8 mouse cellular contexts compared by ENCODE assay signal in the genomic region with DNA sequence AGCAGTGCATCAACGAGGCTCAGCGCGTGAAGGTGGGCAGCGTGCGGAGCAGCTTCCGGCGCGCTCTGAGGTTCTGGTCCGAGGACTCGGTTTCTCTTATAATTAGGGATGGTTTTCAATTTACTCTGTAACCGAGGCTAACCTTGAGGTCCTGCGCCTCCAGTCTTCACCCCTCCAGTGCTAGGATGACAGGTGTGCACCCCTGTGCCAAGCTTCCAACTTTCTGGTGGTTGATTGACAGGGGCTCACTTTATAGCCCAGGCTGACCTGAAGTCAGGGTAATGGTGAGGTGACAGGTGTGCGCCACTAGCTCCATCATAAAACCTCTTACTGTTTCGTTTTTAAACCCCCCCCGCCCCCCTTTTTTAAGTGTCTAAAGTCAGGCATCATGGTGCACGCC. TPM values are rescaled to one million over a fixed set of nuclear protein-coding genes. Genes with fewer than 3 reads are reported as not detected.
DNase-seq lines count a peak whose midpoint lies in the region; ATAC-seq lines count a peak whose summit lies in the region.

No protein-coding gene starts in this region.

- peaks cover 19% of the 10 kb centered on the region for H3K4me1 ChIP-seq in kidney, embryonic 16.5 days (ENCODE audit: insufficient read depth, low read length)
- H3K4me1 ChIP-seq in embryonic facial prominence, embryonic 11.5 days (ENCODE audit: control insufficient read depth, insufficient read depth, low read length), result peaks cover 4% of the 10 kb centered on the region; the same call in 1 of the 2 replicates
- peaks cover 15% of the 10 kb centered on the region for H3K4me1 ChIP-seq in intestine, embryonic 14.5 days (replicated peaks; ENCODE audit: control insufficient read depth, insufficient read depth, low read length)
- peaks cover 24% of the 10 kb centered on the region for H3K4me1 ChIP-seq in midbrain, embryonic 16.5 days (ENCODE audit: control insufficient read depth, insufficient read depth, low read length)

- peak overlapping the region; percentile 84 for H3K9ac ChIP-seq in kidney, embryonic 16.5 days (replicated peaks; ENCODE audit: low read length)
- H3K9ac ChIP-seq in embryonic facial prominence, embryonic 11.5 days (replicated peaks; ENCODE audit: low read length), result peak overlapping the region; percentile 74
- H3K9ac ChIP-seq in intestine, embryonic 14.5 days (ENCODE audit: low read length), result peak overlapping the region; percentile 63
- H3K9ac ChIP-seq in midbrain, embryonic 16.5 days (ENCODE audit: low read depth, low read length), result peak overlapping the region; percentile 78

- H3K36me3 ChIP-seq in kidney, embryonic 16.5 days (ENCODE audit: insufficient read depth, low read length), result peaks cover 38% of the 10 kb centered on the region
- H3K36me3 ChIP-seq in embryonic facial prominence, embryonic 11.5 days (replicated peaks; ENCODE audit: control insufficient read depth, insufficient read depth, low read depth, low read length), result peaks cover 7% of the 10 kb centered on the region
- H3K36me3 ChIP-seq in intestine, embryonic 14.5 days (ENCODE audit: control insufficient read depth, insufficient read depth, low read length), result peaks cover 51% of the 10 kb centered on the region
- peaks cover 18% of the 10 kb centered on the region for H3K36me3 ChIP-seq in midbrain, embryonic 16.5 days (ENCODE audit: control insufficient read depth, insufficient read depth, low read length)

- ATAC-seq in kidney, embryonic 16.5 days (ENCODE audit: low FRiP score, low TSS enrichment), result peak; percentile 36; the same call in 1 of the 2 replicates
- 0 out of 2 replicates have a peak, but pooled peaks have one; percentile 29 for ATAC-seq in embryonic facial prominence, embryonic 11.5 days (replicated peaks; ENCODE audit: insufficient number of reproducible peaks, low FRiP score, low TSS enrichment, low read depth)
- peak; percentile 26; the same call in 1 of the 2 replicates for ATAC-seq in intestine, embryonic 14.5 days (replicated peaks; ENCODE audit: low FRiP score, low TSS enrichment, low read depth)
- peak; percentile 62 for ATAC-seq in midbrain, embryonic 16.5 days
- no peak for ATAC-seq in granulocyte monocyte progenitor cell, adult 5-6 weeks (replicated peaks; ENCODE audit: poor library complexity, severe bottlenecking)

- no peaks in the 10 kb centered on the region for H3K9me3 ChIP-seq in kidney, embryonic 16.5 days (ENCODE audit: low read length)
- H3K9me3 ChIP-seq in embryonic facial prominence, embryonic 11.5 days (replicated peaks; ENCODE audit: control insufficient read depth, low read length), result no peaks in the 10 kb centered on the region
- H3K9me3 ChIP-seq in intestine, embryonic 14.5 days (ENCODE audit: control insufficient read depth, low read length), result no peaks in the 10 kb centered on the region
- H3K9me3 ChIP-seq in midbrain, embryonic 16.5 days (replicated peaks; ENCODE audit: control insufficient read depth, low read length, poor library complexity, severe bottlenecking), result no peaks in the 10 kb centered on the region

- 2% methylated on average over 16 of the region's 16 CpGs for WGBS in kidney, embryonic 16.5 days
- 5% methylated on average over 16 of the region's 16 CpGs for WGBS in embryonic facial prominence, embryonic 11.5 days
- WGBS in intestine, embryonic 14.5 days, result 3% methylated on average over 16 of the region's 16 CpGs
- 5% methylated on average over 16 of the region's 16 CpGs for WGBS in midbrain, embryonic 16.5 days

- H3K4me2 ChIP-seq in kidney, embryonic 16.5 days (replicated peaks; ENCODE audit: low read depth, low read length), result peak overlapping the region; percentile 65
- H3K4me2 ChIP-seq in embryonic facial prominence, embryonic 11.5 days (ENCODE audit: low read depth, low read length), result peak overlapping the region; percentile 80
- peak overlapping the region; percentile 76 for H3K4me2 ChIP-seq in intestine, embryonic 14.5 days (ENCODE audit: low read length)
- peak overlapping the region; percentile 96 for H3K4me2 ChIP-seq in midbrain, embryonic 16.5 days (ENCODE audit: low read length)

- no peak for DNase-seq in kidney, adult 11 months
- no peak for DNase-seq in embryonic facial prominence, embryonic 11.5 days (ENCODE audit: low spot score)
- no peak for DNase-seq in intestine, embryonic 14.5 days (ENCODE audit: low spot score)
- no peak for DNase-seq in T-cell, adult 2 months (ENCODE audit: low spot score)
- DNase-seq in adrenal gland, postnatal 4 days (ENCODE audit: low spot score in 2 of 2), result no peak

- H3K4me3 ChIP-seq in kidney, embryonic 16.5 days (ENCODE audit: low read length), result peak overlapping the region; percentile 93
- H3K4me3 ChIP-seq in embryonic facial prominence, embryonic 11.5 days (ENCODE audit: low read depth, low read length), result peak overlapping the region; percentile 81
- peak overlapping the region; percentile 83 for H3K4me3 ChIP-seq in intestine, embryonic 14.5 days (ENCODE audit: low read depth, low read length)
- H3K4me3 ChIP-seq in midbrain, embryonic 16.5 days (ENCODE audit: low read depth, low read length), result peak overlapping the region; percentile 85

- no peaks in the 10 kb centered on the region for H3K27me3 ChIP-seq in kidney, embryonic 16.5 days (ENCODE audit: insufficient read depth, low read length)
- H3K27me3 ChIP-seq in embryonic facial prominence, embryonic 11.5 days (ENCODE audit: control insufficient read depth, insufficient read depth, low read length), result no peaks in the 10 kb centered on the region
- H3K27me3 ChIP-seq in intestine, embryonic 14.5 days (replicated peaks; ENCODE audit: control insufficient read depth, insufficient read depth, low read length), result no peaks in the 10 kb centered on the region
- no peaks in the 10 kb centered on the region for H3K27me3 ChIP-seq in midbrain, embryonic 16.5 days (ENCODE audit: control insufficient read depth, insufficient read depth, low read depth, low read length)

- peak overlapping the region; percentile 89 for H3K27ac ChIP-seq in kidney, embryonic 16.5 days (ENCODE audit: low read length)
- H3K27ac ChIP-seq in embryonic facial prominence, embryonic 11.5 days (replicated peaks; ENCODE audit: low read depth, low read length), result peak overlapping the region; percentile 6; the same call in 1 of the 2 replicates
- H3K27ac ChIP-seq in intestine, embryonic 14.5 days (ENCODE audit: low read depth), result peak overlapping the region; percentile 68
- H3K27ac ChIP-seq in midbrain, embryonic 16.5 days (ENCODE audit: low read length), result peak overlapping the region; percentile 81

RNA-seq across cellular contexts. Expression of a gene that starts 0.6 kb away (rescaled TPM):
- 389 and 439 TPM in 2 replicates for polyA plus RNA-seq in kidney, embryonic 16.5 days (2015; fragmentation: Nextera tagmentation; extraction: Ambion mirVana)
- polyA plus RNA-seq in embryonic facial prominence, embryonic 11.5 days (2014; fragmentation: Nextera tagmentation; extraction: Ambion mirVana), result 220 and 271 TPM in 2 replicates
- polyA plus RNA-seq in intestine, embryonic 14.5 days (2014; fragmentation: Nextera tagmentation; extraction: Ambion mirVana), result 331 and 336 TPM in 2 replicates
- 261 and 268 TPM in 2 replicates for polyA plus RNA-seq in midbrain, embryonic 16.5 days (2015; fragmentation: Nextera tagmentation; extraction: Ambion mirVana)
- total RNA-seq in granulocyte monocyte progenitor cell, adult 5-6 weeks (2014; fragmentation: Nextera tagmentation), result 209 and 240 TPM in 2 replicates
- 132 and 155 TPM in 2 replicates for total RNA-seq in granulocyte monocyte progenitor cell, adult 5-6 weeks (2017)
- total RNA-seq in adrenal gland, postnatal 4 days (2021), result 100 to 1,000 TPM; 188 to 192 TPM

RNA-seq across cellular contexts. Expression of a gene that starts 0.6 kb away (rescaled TPM):
- 51.8 and 54.1 TPM in 2 replicates for polyA plus RNA-seq in kidney, embryonic 16.5 days (2015; fragmentation: Nextera tagmentation; extraction: Ambion mirVana)
- polyA plus RNA-seq in embryonic facial prominence, embryonic 11.5 days (2014; fragmentation: Nextera tagmentation; extraction: Ambion mirVana), result 51.4 and 52.5 TPM in 2 replicates
- 47.5 and 49.7 TPM in 2 replicates for polyA plus RNA-seq in intestine, embryonic 14.5 days (2014; fragmentation: Nextera tagmentation; extraction: Ambion mirVana)
- polyA plus RNA-seq in midbrain, embryonic 16.5 days (2015; fragmentation: Nextera tagmentation; extraction: Ambion mirVana), result 40.3 and 45.0 TPM in 2 replicates
- 45.9 and 66.8 TPM in 2 replicates for total RNA-seq in granulocyte monocyte progenitor cell, adult 5-6 weeks (2014; fragmentation: Nextera tagmentation)
- total RNA-seq in granulocyte monocyte progenitor cell, adult 5-6 weeks (2017), result 139 and 177 TPM in 2 replicates
- 10 to 100 TPM; 83.3 to 86.8 TPM for total RNA-seq in adrenal gland, postnatal 4 days (2021)

RNA-seq across cellular contexts. Expression of a gene that starts 12.7 kb away (rescaled TPM):
- polyA plus RNA-seq in kidney, embryonic 16.5 days (2015; fragmentation: Nextera tagmentation; extraction: Ambion mirVana), result 2.5 and 2.7 TPM in 2 replicates
- polyA plus RNA-seq in embryonic facial prominence, embryonic 11.5 days (2014; fragmentation: Nextera tagmentation; extraction: Ambion mirVana), result 3.9 and 4.0 TPM in 2 replicates
- 4.3 and 4.6 TPM in 2 replicates for polyA plus RNA-seq in intestine, embryonic 14.5 days (2014; fragmentation: Nextera tagmentation; extraction: Ambion mirVana)
- polyA plus RNA-seq in midbrain, embryonic 16.5 days (2015; fragmentation: Nextera tagmentation; extraction: Ambion mirVana), result 40.3 and 42.1 TPM in 2 replicates
- not detected in 2 replicates for total RNA-seq in granulocyte monocyte progenitor cell, adult 5-6 weeks (2014; fragmentation: Nextera tagmentation)
- total RNA-seq in granulocyte monocyte progenitor cell, adult 5-6 weeks (2017), result not detected in 2 replicates
- 1 to 10 TPM; 6.8 to 7.2 TPM for total RNA-seq in adrenal gland, postnatal 4 days (2021)

RNA-seq across cellular contexts. Expression of a gene that starts 20.3 kb away (rescaled TPM):
- 74.2 and 81.3 TPM in 2 replicates for polyA plus RNA-seq in kidney, embryonic 16.5 days (2015; fragmentation: Nextera tagmentation; extraction: Ambion mirVana)
- 48.9 and 52.9 TPM in 2 replicates for polyA plus RNA-seq in embryonic facial prominence, embryonic 11.5 days (2014; fragmentation: Nextera tagmentation; extraction: Ambion mirVana)
- polyA plus RNA-seq in intestine, embryonic 14.5 days (2014; fragmentation: Nextera tagmentation; extraction: Ambion mirVana), result 33.5 and 34.7 TPM in 2 replicates
- polyA plus RNA-seq in midbrain, embryonic 16.5 days (2015; fragmentation: Nextera tagmentation; extraction: Ambion mirVana), result 26.3 and 29.9 TPM in 2 replicates
- total RNA-seq in granulocyte monocyte progenitor cell, adult 5-6 weeks (2014; fragmentation: Nextera tagmentation), result 5.4 and 12.3 TPM in 2 replicates
- 6.5 and 12.3 TPM in 2 replicates for total RNA-seq in granulocyte monocyte progenitor cell, adult 5-6 weeks (2017)
- 10 to 100 TPM; 44.8 to 50.6 TPM for total RNA-seq in adrenal gland, postnatal 4 days (2021)

RNA-seq across cellular contexts. Expression of a gene that starts 26.7 kb away (rescaled TPM):
- polyA plus RNA-seq in kidney, embryonic 16.5 days (2015; fragmentation: Nextera tagmentation; extraction: Ambion mirVana), result 5.5 TPM in 2 replicates
- polyA plus RNA-seq in embryonic facial prominence, embryonic 11.5 days (2014; fragmentation: Nextera tagmentation; extraction: Ambion mirVana), result 0.22 and 3.1 TPM in 2 replicates
- polyA plus RNA-seq in intestine, embryonic 14.5 days (2014; fragmentation: Nextera tagmentation; extraction: Ambion mirVana), result 1.8 and 2.1 TPM in 2 replicates
- polyA plus RNA-seq in midbrain, embryonic 16.5 days (2015; fragmentation: Nextera tagmentation; extraction: Ambion mirVana), result 2.5 and 7.0 TPM in 2 replicates
- total RNA-seq in granulocyte monocyte progenitor cell, adult 5-6 weeks (2014; fragmentation: Nextera tagmentation), result not detected in 2 replicates
- not detected in 2 replicates for total RNA-seq in granulocyte monocyte progenitor cell, adult 5-6 weeks (2017)
- total RNA-seq in adrenal gland, postnatal 4 days (2021), result 1 to 10 TPM in 1 of 2 experiments, under 1 TPM in 1; 0.34 to 1.3 TPM

Comparison
In these comparisons a context has a peak if more than half of its experiments do, and no peak if none do; other contexts are left out.
1. H3K27ac ChIP-seq: peak in every context shown above with its lines; median percentile 89 in kidney, embryonic 16.5 days; 81 in midbrain, embryonic 16.5 days; 68 in intestine, embryonic 14.5 days; 6 in embryonic facial prominence, embryonic 11.5 days.